Mouse (Mus musculus): ENCODE results near the gene Cdc42ep5. TPM values are rescaled to one million over a fixed set of nuclear protein-coding genes. Genes with fewer than 3 reads are reported as not detected.

Gene Cdc42ep5
- total RNA-seq, 2 experiments from 2014 or later = 1.4 to 1.6 TPM

- peak overlapping the region; percentile 88 for H3K27ac ChIP-seq
- intact Hi-C loops (cut with DNase I) = no loop called here
- no peak; the same call in 1 of the 2 replicates for TF ChIP-seq CTCF (IDR thresholded peaks at IDR 0.05)
- peak overlapping the region; percentile 48 for H3K4me3 ChIP-seq
- peak; percentile 80 to 88 for DNase-seq (ENCODE audit: extremely low spot score in 1 of 2, low spot score in 2 of 2)
Measured at GRCm38 (mm10) chr7:4124315-4124759, 40.3 kb downstream of the Cdc42ep5 start.

DNA sequence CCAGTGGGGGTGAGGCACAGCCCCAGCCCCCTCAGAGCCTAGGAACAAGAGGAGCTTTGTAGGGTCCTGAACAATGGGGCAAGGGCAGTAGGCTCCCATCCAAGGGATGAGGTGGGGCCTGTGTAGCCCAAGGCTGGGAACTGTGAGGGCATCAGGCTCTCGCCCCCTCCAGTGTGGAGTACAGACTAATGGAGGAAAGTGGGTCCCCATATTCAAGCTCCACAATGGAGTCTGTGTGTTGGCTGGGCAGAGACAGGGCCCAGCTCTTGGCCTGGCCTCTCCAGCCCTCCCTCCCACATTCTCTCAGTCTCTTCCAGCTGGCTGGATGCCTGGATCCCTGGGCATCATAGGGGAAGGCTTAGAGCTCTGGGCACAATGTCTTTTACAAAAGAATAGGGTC is 40.9 kb downstream of the Cdc42ep5 start:
- intact Hi-C loops (cut with DNase I) = no loop called here
- peak; percentile 65 to 82 for DNase-seq (ENCODE audit: extremely low spot score in 1 of 2, low spot score in 2 of 2)
- H3K27ac ChIP-seq = peak overlapping the region; percentile 88
- TF ChIP-seq CTCF (IDR thresholded peaks at IDR 0.05) = no peak
- peak overlapping the region; percentile 48 for H3K4me3 ChIP-seq

DNA sequence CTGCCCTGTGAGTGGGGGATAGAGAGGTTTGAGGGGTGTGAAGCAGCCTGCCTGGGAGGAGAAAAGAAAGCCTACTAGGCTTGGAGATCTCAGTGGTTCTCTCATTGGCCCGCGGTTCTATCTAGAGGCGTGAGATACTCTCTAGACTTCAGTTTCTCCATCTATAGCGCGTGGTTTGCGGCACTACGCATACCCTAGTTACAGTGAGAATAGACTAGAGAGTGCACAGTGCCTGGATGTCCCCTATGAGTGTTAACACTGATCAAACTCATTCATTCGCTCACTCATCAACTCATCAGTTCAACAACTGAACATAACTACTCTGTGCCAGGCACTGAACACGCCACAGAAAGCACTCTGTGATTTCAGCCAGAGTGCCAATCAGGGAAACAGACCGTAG is 41.9 kb downstream of the Cdc42ep5 start:
- TF ChIP-seq CTCF (IDR thresholded peaks at IDR 0.05) = no peak
- DNase-seq (ENCODE audit: extremely low spot score in 1 of 2, low spot score in 2 of 2) = no peak
- intact Hi-C loops (cut with DNase I) = no loop called here
- peak overlapping the region; percentile 48 for H3K4me3 ChIP-seq
- H3K27ac ChIP-seq = peak overlapping the region; percentile 88

GRCm38 (mm10) chr7:4122076-4122768 is 42.4 kb downstream of the Cdc42ep5 start:
- Histone ChIP-seq H3K4me3 (peak overlapping the region; percentile 97), H3K27ac (peak overlapping the region; percentile 100)
- intact Hi-C loops (cut with DNase I) = no loop called here
- peak in 1 of 2 experiments; percentile 30 for DNase-seq (ENCODE audit: extremely low spot score in 1 of 2, low spot score in 2 of 2)
- TF ChIP-seq CTCF (IDR thresholded peaks at IDR 0.05) = no peak

GRCm38 (mm10) chr7:4119976-4120921 is 44.4 kb downstream of the Cdc42ep5 start:
- H3K27ac ChIP-seq = peak overlapping the region; percentile 100
- peak; percentile 57 to 74 for DNase-seq (ENCODE audit: extremely low spot score in 1 of 2, low spot score in 2 of 2)
- intact Hi-C loops (cut with DNase I) = loop anchor here (2.0 kb wide), 1 partner anchor 17 kb away; the partner anchor contains the start of gene Leng8

GRCm38 (mm10) chr7:4119344-4119902 is 45.2 kb downstream of the Cdc42ep5 start, which contains the start of gene Ttyh1:
TSS of gene Ttyh1 (plus strand) at chr7:4119408.
- H3K27ac ChIP-seq = peak within 1 kb of the TSS; percentile 100
- TF ChIP-seq CTCF (IDR thresholded peaks at IDR 0.05) = peak; percentile 100
- DNase-seq (ENCODE audit: extremely low spot score in 1 of 2, low spot score in 2 of 2) = peak; percentile 85
- H3K4me3 ChIP-seq = peak within 1 kb of the TSS; percentile 97
- intact Hi-C loops (cut with DNase I) = no loop called here

More at GRCm38 (mm10) chr7:4119976-4120921, 44.4 kb downstream of the Cdc42ep5 start:
- H3K4me3 ChIP-seq = peak overlapping the region; percentile 97
- no peak for TF ChIP-seq CTCF (IDR thresholded peaks at IDR 0.05)

DNA sequence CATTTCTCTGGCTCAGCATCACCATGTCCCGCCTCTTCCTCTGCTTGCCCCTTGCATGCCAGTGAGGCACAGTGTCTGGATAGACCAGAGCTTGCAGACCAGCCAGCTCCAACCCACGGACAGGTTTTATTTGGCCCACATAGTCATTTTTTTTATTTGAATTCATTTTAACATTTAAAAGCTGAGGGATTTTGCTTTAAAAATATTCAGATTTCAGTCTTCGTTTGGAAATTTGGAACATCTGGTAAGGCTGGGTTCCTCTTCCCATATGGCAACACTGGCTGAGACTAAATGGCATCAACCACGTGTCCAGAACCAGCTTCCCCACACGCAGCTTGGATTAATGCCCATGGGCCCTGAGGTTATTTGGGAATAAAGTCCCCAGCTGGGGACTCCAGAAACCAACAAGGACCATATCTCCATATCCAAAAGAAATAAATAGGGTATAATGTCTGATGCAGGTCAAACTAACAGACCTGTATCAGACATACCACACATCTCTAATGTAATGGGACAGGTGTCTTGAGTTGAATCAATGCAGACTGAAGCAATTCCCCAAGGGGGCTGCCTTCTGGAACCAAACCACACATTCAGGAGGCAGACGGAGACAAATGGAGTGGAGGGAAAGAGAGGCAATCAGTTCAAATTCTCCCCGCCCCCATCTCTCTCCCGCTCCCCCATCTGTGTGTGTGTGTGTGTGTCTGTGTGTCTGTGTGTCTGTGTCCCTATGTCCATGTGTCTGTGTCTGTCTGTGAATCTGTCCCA is 47.4 kb downstream of the Cdc42ep5 start:
- no peak for TF ChIP-seq CTCF (IDR thresholded peaks at IDR 0.05)
- intact Hi-C loops (cut with DNase I) = loop anchor here (1.0 kb wide), 1 partner anchor 29 kb away; no protein-coding TSS in a partner anchor
- Histone ChIP-seq H3K27ac (peak overlapping the region; percentile 71), H3K4me3 (no peak overlapping the region)
- DNase-seq (ENCODE audit: extremely low spot score in 1 of 2, low spot score in 2 of 2) = no peak

DNA sequence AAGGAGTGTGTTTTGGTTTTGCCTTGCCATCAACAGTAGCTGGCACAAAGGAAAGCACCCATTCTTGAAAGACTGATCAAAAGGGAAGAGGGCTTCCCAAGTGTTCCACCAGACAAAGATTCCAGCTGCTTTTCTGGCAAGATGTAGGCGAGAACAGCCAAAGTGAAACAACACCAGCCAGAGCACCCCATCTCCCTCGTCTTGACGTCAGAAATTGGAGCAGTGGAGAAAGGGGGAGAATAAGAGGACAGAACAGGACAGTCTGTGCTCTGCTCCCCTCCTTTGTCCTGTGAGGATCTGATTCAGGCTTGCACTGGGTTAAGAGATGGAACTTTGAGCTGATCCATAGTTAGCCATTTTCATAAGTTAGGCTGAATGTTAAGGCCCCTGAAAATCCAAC is 52.9 kb downstream of the Cdc42ep5 start:
- no peak for TF ChIP-seq CTCF (IDR thresholded peaks at IDR 0.05)
- no peak for DNase-seq (ENCODE audit: extremely low spot score in 1 of 2, low spot score in 2 of 2)
- intact Hi-C loops (cut with DNase I) = no loop called here
- H3K4me3 ChIP-seq = no peak overlapping the region
- peak overlapping the region; percentile 34; the same call in 1 of the 2 replicates for H3K27ac ChIP-seq

- no peak overlapping the region for H3K27ac ChIP-seq
- intact Hi-C loops (cut with DNase I) = loop anchor here (5.0 to 10.0 kb wide), 2 partner anchors 44 to 79 kb away; no protein-coding TSS in a partner anchor
- no peak for DNase-seq (ENCODE audit: extremely low spot score in 1 of 2, low spot score in 2 of 2)
- TF ChIP-seq CTCF (IDR thresholded peaks at IDR 0.05) = peak; percentile 70
- H3K4me3 ChIP-seq = no peak overlapping the region
Measured at GRCm38 (mm10) chr7:4103411-4103810, 61.2 kb downstream of the Cdc42ep5 start.

Other genes starting within 250 kb of the Cdc42ep5 start
- gene Lilra6, start 249.4 kb downstream of the Cdc42ep5 start, total RNA-seq (2021) = not detected
- gene Lair1, start 101.7 kb downstream of the Cdc42ep5 start, total RNA-seq (2021) = 1 to 10 TPM; 5.5 to 8.9 TPM
- 100 to 1,000 TPM; 667 to 745 TPM for gene Ttyh1, start 45.5 kb downstream of the Cdc42ep5 start, total RNA-seq (2021)
- 100 to 1,000 TPM; 178 to 184 TPM for gene Leng8, start 27.8 kb downstream of the Cdc42ep5 start, total RNA-seq (2021)
- gene Leng9, start 14.5 kb downstream of the Cdc42ep5 start, total RNA-seq (2021) = 1 to 10 TPM; 6.2 to 6.9 TPM
- not detected for gene Lilra5, start 72.9 kb upstream of the Cdc42ep5 start, total RNA-seq (2021)
- not detected for gene Ncr1, start 172.9 kb upstream of the Cdc42ep5 start, total RNA-seq (2021)
- gene Gp6, start 232.9 kb upstream of the Cdc42ep5 start, total RNA-seq (2021) = under 1 TPM in 1 of 2 experiments, not detected in 1; 0.05 TPM

All from left cerebral cortex, adult 2 months (tissue).